Mouse (Mus musculus) megakaryocyte, embryonic 14.5 days (primary cell): ENCODE results near the gene Tmtc1.

Experiments used
- FLI1 ChIP-seq: IDR thresholded peaks from 2 replicates; pipeline ENCODE4 v1.6.1; 2012; ENCODE audit warnings: low read length, inconsistent platforms, mixed read lengths
- GATA1 ChIP-seq: IDR thresholded peaks from 3 replicates; pipeline ENCODE4 v1.6.1; 2012; ENCODE audit warnings: mixed read lengths, low read length, inconsistent platforms, borderline replicate concordance

DNA sequence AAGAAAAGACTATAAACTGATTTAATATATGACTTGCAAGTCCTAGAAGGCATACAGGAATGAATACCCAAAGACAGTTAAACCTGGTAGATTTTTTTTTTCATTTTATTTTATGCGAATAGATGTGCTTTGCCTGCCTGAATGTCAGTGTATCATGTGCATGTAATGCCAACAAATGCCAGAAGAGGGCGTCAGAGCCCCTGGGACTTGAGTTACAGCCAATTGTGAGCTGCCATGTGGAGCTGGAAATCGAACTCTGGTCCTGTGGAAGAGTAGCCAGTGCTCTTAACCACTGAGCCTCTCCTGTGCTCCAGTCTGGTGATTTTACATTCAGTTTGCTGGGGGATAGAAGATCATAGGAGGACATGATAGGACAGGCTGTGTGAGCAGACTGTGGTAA, 4.0 kb upstream of the Tmtc1 start:
- no peak for TF ChIP-seq GATA1
- no peak for TF ChIP-seq FLI1
